Mouse (Mus musculus) CH12.LX (cell line): ENCODE data around the gene Slc9a1. TPM values are rescaled to one million over a fixed set of nuclear protein-coding genes. Genes with fewer than 3 reads are reported as not detected.
A peak's percentile ranks its signal among the peaks of the same experiment; 100 is the strongest.

Source experiments
- DNase-seq: peaks from one replicate; pipeline ENCODE4 v3.0.0-alpha.2; 2013; ENCODE audit errors: extremely low read depth
- H3K27ac ChIP-seq: 2 replicates; pipeline ENCODE4 v1.5.1; 2012; ENCODE audit warnings: low read depth, mild to moderate bottlenecking, control low read depth, moderate library complexity; ENCODE audit not compliant: insufficient read depth
- H3K27me3 ChIP-seq: replicated peaks from 2 replicates; pipeline ENCODE3; 2012; ENCODE audit warnings: inconsistent platforms
- H3K36me3 ChIP-seq, 2 experiments: replicated peaks in 1 of 2; 2 replicates each; pipeline versions ENCODE3 to v1.6.1; 2012; ENCODE audit warnings: inconsistent platforms in 1 of 2, low read length in 1 of 2, mild to moderate bottlenecking in 1 of 2, mixed read lengths in 1 of 2, moderate library complexity in 1 of 2; ENCODE audit not compliant: control insufficient read depth in 1 of 2, insufficient read depth in 1 of 2
- H3K4me1 ChIP-seq, 2 experiments: 2 replicates each; pipeline ENCODE4 v1.6.1; 2012; ENCODE audit warnings: inconsistent platforms in 1 of 2, moderate library complexity in 1 of 2; ENCODE audit not compliant: insufficient read depth in 2 of 2, control insufficient read depth in 1 of 2
- H3K4me2 ChIP-seq: 2 replicates; pipeline ENCODE4 v1.6.1; 2012; ENCODE audit warnings: low read depth, mild to moderate bottlenecking, control low read depth; ENCODE audit not compliant: poor library complexity, insufficient read depth, severe bottlenecking
- H3K4me3 ChIP-seq, 3 experiments: fragments of 150-350 bp in 1 of 3; sonication (generic) in 1 of 3; replicated peaks in 1 of 3; 2 replicates each; pipeline versions ENCODE3 to v1.5.1; 2011 to 2012; ENCODE audit warnings: low read depth in 2 of 3, low read length in 2 of 3, mild to moderate bottlenecking in 2 of 3, moderate library complexity in 2 of 3, control low read depth in 1 of 3, improper control_type of control experiment in 1 of 3, inconsistent platforms in 1 of 3, mixed read lengths in 1 of 3; ENCODE audit not compliant: poor library complexity in 1 of 3
- H3K79me2 ChIP-seq: replicated peaks from 2 replicates; pipeline ENCODE4 v1.6.1; 2012; ENCODE audit warnings: mild to moderate bottlenecking, moderate library complexity; ENCODE audit not compliant: control insufficient read depth, poor library complexity, insufficient read depth, severe bottlenecking; ENCODE audit errors: extremely low read depth
- H3K9ac ChIP-seq: 2 replicates; pipeline ENCODE4 v1.6.1; 2012; ENCODE audit warnings: low read depth, mild to moderate bottlenecking, control low read depth, moderate library complexity; ENCODE audit not compliant: insufficient read depth
- H3K9me3 ChIP-seq: replicated peaks from 2 replicates; pipeline ENCODE3; 2012; ENCODE audit warnings: low read length, inconsistent platforms, mixed read lengths
- CHD2 ChIP-seq: IDR thresholded peaks from 2 replicates; pipeline ENCODE4 v1.6.1; 2011; ENCODE audit warnings: low read length, improper control_type of control experiment
- CTCF ChIP-seq, 2 experiments: IDR thresholded peaks in 1 of 2; conservative IDR thresholded peaks in 1 of 2; 2 replicates each; pipeline ENCODE4 v1.5.1; 2011 to 2012; ENCODE audit warnings: low read depth in 2 of 2, low read length in 2 of 2, improper control_type of control experiment in 1 of 2, inconsistent platforms in 1 of 2, mild to moderate bottlenecking in 1 of 2, moderate library complexity in 1 of 2
- ETS1 ChIP-seq: conservative IDR thresholded peaks from 2 replicates; pipeline ENCODE4 v1.6.1; 2012; ENCODE audit warnings: low read depth, mild to moderate bottlenecking, inconsistent platforms, low read length, improper control_type of control experiment, moderate library complexity
- HCFC1 ChIP-seq: IDR thresholded peaks from 2 replicates; pipeline ENCODE4 v1.6.1; 2012; ENCODE audit warnings: low read depth, mild to moderate bottlenecking, inconsistent platforms, low read length, improper control_type of control experiment
- IRF4 ChIP-seq: IDR thresholded peaks from 2 replicates; pipeline ENCODE4 v1.6.1; 2014; ENCODE audit warnings: low read depth, mild to moderate bottlenecking, inconsistent platforms, low read length, improper control_type of control experiment
- MAFK ChIP-seq: IDR thresholded peaks from 2 replicates; pipeline ENCODE4 v1.6.1; 2011; ENCODE audit warnings: low read length, improper control_type of control experiment; ENCODE audit not compliant: insufficient replicate concordance
- MEF2A ChIP-seq: IDR thresholded peaks from 2 replicates; pipeline ENCODE4 v1.6.1; 2014; ENCODE audit warnings: low read depth, mild to moderate bottlenecking, inconsistent platforms, low read length, improper control_type of control experiment, borderline replicate concordance
- NELFE ChIP-seq: IDR thresholded peaks from 2 replicates; pipeline ENCODE4 v1.6.1; 2011; ENCODE audit warnings: low read depth, low read length, improper control_type of control experiment
- NRF1 ChIP-seq: IDR thresholded peaks from 2 replicates; pipeline ENCODE4 v1.6.1; 2014; ENCODE audit warnings: low read depth, mild to moderate bottlenecking, inconsistent platforms, low read length, improper control_type of control experiment, moderate library complexity
- PAX5 ChIP-seq: IDR thresholded peaks from 2 replicates; pipeline ENCODE4 v1.6.1; 2012; ENCODE audit warnings: low read length, inconsistent platforms, mixed read lengths
- RAD21 ChIP-seq: IDR thresholded peaks from 2 replicates; pipeline ENCODE4 v1.6.1; 2011; ENCODE audit warnings: low read depth, mild to moderate bottlenecking, low read length, improper control_type of control experiment, moderate library complexity
- UBTF ChIP-seq: IDR thresholded peaks from 2 replicates; pipeline ENCODE4 v1.6.1; 2012; ENCODE audit warnings: low read depth, mild to moderate bottlenecking, inconsistent platforms, low read length, improper control_type of control experiment, moderate library complexity
- USF1 ChIP-seq: IDR thresholded peaks from 2 replicates; pipeline ENCODE4 v1.6.1; 2014; ENCODE audit warnings: low read depth, mild to moderate bottlenecking, inconsistent platforms, low read length, improper control_type of control experiment
- ZNF384 ChIP-seq: IDR thresholded peaks from 2 replicates; pipeline ENCODE4 v1.6.1; 2012; ENCODE audit warnings: low read depth, low read length, improper control_type of control experiment, inconsistent platforms
- dilution Hi-C: fragments of 300-500 bp; cut with MboI; formaldehyde crosslinking; loops from 2 replicates; pipeline ENCODE4 v1.14.3; 2020; ENCODE audit warnings: low sequenced_read_pairs; ENCODE audit not compliant: extremely low pct_unique_long_range_greater_than_20kb, extremely low pct_ligation_motif_present
- in situ Hi-C: fragments of 300-500 bp; cut with MboI; formaldehyde crosslinking; loops from 3 replicates; pipeline ENCODE4 v1.14.3; 2019; ENCODE audit warnings: low sequenced_read_pairs, low pct_ligation_motif_present, low pct_unique_long_range_greater_than_20kb, mixed read lengths
- polyA plus RNA-seq: library from polyadenylated mRNA; unstranded; fragments of >175 nt; gene quantifications from 2 replicates; pipeline ENCODE4 v1.2.1, GENCODE M21; 2012; ENCODE audit warnings: low read depth; ENCODE audit not compliant: insufficient read length
- total RNA-seq, 2 experiments: library from RNA; depleted of rRNA; stranded (reverse); fragments of 300-350 nt in 1 of 2; fragments of >200 nt in 1 of 2; gene quantifications; 2 replicates each; pipeline ENCODE4 v1.2.3; 2012 to 2014

Slc9a1 gene
- total and polyA plus RNA-seq, 3 experiments = 0.66 to 16.7 (median 4.7) TPM

- DNase-seq = no peak
- no peak overlapping the region for H3K27ac ChIP-seq
- no peak for TF ChIP-seq MEF2A
- no peak for TF ChIP-seq ZNF384
- TF ChIP-seq RAD21 = no peak
- no peak for TF ChIP-seq CHD2
- TF ChIP-seq NRF1 = no peak
- H3K36me3 ChIP-seq = no peaks in the 10 kb centered on the region
- peaks cover 3% of the 10 kb centered on the region for H3K27me3 ChIP-seq
- H3K4me3 ChIP-seq = no peak overlapping the region
- peaks cover 14 to 44% of the 10 kb centered on the region in 2 experiments for H3K4me1 ChIP-seq
- no peak overlapping the region for H3K9ac ChIP-seq
- no peak overlapping the region for H3K4me2 ChIP-seq
- H3K9me3 ChIP-seq = no peaks in the 10 kb centered on the region
- dilution Hi-C loops = no loop called here
- no peaks in the 10 kb centered on the region for H3K79me2 ChIP-seq
- in situ Hi-C loops = loop anchor here (10.0 kb wide), 1 partner anchor 138 kb away; no protein-coding TSS in a partner anchor
These were observed 73.6 kb downstream of the Slc9a1 start for GRCm38 (mm10) chr4:133443085-133443484.

GRCm38 (mm10) chr4:133445727-133446126 is 76.2 kb downstream of the Slc9a1 start:
- peak; percentile 40 for DNase-seq
- no peaks in the 10 kb centered on the region for H3K79me2 ChIP-seq
- no peaks in the 10 kb centered on the region for H3K36me3 ChIP-seq
- H3K9ac ChIP-seq = no peak overlapping the region
- in situ Hi-C loops (loop anchor here (10.0 kb wide), 1 partner anchor 141 kb away; no protein-coding TSS in a partner anchor), dilution Hi-C loops (no loop called here)
- H3K4me2 ChIP-seq = no peak overlapping the region
- no peak overlapping the region for H3K27ac ChIP-seq
- no peaks in the 10 kb centered on the region for H3K9me3 ChIP-seq
- peaks cover 14 to 49% of the 10 kb centered on the region in 2 experiments for H3K4me1 ChIP-seq
- no peaks in the 10 kb centered on the region for H3K27me3 ChIP-seq
- TF ChIP-seq ETS1 = no peak
- TF ChIP-seq UBTF = no peak
- no peak overlapping the region for H3K4me3 ChIP-seq

DNA sequence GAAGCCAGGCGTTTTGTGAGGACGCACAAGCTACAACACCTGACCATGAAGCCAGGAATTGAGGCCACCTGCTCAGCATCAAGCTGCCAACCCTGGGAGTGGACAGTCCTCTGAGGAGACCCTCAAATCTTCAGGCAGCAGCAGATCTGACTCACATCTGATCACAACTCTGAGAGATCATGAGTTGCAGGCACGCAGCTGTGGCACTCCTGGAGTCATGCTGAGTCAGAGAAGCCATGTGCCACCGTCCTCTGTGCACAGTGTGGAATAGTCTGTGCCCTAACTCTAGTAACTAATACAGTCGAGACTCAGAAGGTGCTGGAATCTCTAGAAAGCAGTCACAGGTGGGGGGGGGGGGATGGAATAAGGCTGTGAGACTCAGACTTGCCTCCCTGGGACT is 77.9 kb downstream of the Slc9a1 start:
- dilution Hi-C loops (no loop called here), in situ Hi-C loops (loop anchor here (10.0 kb wide), 1 partner anchor 143 kb away; no protein-coding TSS in a partner anchor)
- Histone ChIP-seq H3K27me3 (no peaks in the 10 kb centered on the region), H3K79me2 (no peaks in the 10 kb centered on the region), H3K4me3 (no peak overlapping the region), H3K4me2 (no peak overlapping the region), H3K27ac (no peak overlapping the region), H3K9ac (no peak overlapping the region), H3K36me3 (no peaks in the 10 kb centered on the region), H3K4me1 (peaks cover 8 to 48% of the 10 kb centered on the region in 2 experiments), H3K9me3 (no peaks in the 10 kb centered on the region)
- no peak for DNase-seq
- TF ChIP-seq MAFK (no peak), RAD21 (no peak), CTCF (conservative IDR thresholded peaks at IDR 0.05 in 1 of 2, IDR thresholded peaks at IDR 0.05 in 1 of 2; ENCODE audit: low read depth in 2 of 2, low read length in 2 of 2) (no peak), NELFE (no peak), ZNF384 (no peak), MEF2A (no peak), PAX5 (no peak), HCFC1 (no peak), USF1 (no peak), IRF4 (no peak)
